Mouse (Mus musculus): ENCODE results near the gene Acot6.
"Not testable (repeated sequence)": the region's sequence is repeated elsewhere in the genome, so short reads cannot be mapped to it uniquely, and the experiment has no call there.

- not testable (repeated sequence) for TF ChIP-seq CTCF (IDR thresholded peaks at IDR 0.05; ENCODE audit: low read depth, low read length); POLR2A (IDR thresholded peaks at IDR 0.05; ENCODE audit: insufficient read depth, low read length); EP300 (IDR thresholded peaks at IDR 0.05; ENCODE audit: insufficient read depth, low read depth, low read length)
Observed at GRCm38 (mm10) chr12:84069582-84069981, 30.9 kb upstream of the Acot6 start.

All from ES-Bruce4 (cell line).